Mouse (Mus musculus) cerebellum, adult 18-20 months (tissue): Measurements from ENCODE around the gene Ovol1.

Experiments
- DNase-seq, 2 experiments: peaks; one replicate each; pipeline ENCODE4 v3.0.0; 2021

Ovol1 gene

GRCm38 (mm10) chr19:5516906-5517505 is 43.4 kb downstream of the Ovol1 start:
- no peak for DNase-seq

DNA sequence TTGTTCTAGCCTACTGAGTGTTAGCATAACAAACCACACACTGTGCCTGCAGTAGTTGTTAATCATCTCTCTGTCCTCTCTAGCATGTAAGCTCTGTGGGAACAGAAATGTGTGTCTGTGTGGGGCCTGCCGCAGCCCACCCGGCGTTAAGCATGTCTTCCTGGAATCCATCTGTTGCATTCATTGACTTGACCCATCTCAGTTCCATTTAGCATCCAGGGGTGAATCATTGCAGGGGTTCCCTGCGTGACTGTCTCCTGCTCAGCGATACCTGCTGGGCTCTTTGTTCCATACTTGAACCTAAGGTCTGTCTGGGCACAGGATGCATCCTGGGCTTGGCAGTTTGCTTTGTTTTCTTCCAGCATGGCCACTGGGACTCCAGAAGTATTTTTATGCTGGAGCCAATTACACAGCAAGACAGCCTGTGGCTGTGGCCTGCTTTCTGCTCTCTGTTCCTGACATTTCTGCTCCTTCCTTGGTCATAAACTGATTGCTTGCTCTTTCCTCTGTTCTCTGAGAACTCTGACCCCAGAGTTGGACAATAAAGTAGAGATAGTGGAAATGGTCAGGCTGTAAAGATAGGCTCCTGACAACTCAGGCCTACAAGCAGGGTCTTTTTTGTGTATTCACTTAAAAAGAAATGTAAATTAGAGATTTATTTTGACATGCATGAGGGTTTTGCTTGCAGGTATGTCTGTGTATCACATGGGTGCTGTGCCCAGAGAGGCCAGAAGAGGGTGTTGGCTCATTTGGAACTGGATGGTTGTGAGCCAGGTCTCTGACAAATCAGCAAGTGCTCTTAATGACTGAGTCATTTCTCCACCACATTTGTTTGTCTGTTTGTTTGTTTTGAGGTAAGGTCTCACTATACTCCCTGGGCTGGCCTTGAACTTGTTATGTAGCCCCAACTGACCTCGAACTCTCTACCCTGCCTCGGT is 44.3 kb downstream of the Ovol1 start:
- DNase-seq, result no peak

DNA sequence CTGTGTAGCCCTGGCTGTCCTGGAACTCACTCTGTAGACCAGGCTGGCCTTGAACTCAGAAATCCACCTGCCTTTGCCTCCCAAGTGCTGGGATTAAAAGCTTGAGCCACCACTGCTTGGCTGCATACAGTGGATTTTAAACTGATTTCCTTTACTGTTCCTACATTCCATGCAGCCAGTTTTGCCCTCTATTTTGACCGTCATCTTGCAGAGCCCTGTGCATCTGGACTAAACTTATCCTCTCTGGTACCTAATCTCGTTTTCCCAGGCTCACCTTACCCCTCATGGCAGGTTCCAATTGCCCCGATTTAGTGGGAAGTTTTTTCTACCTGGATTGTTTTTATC is 47.5 kb downstream of the Ovol1 start:
- DNase-seq, result no peak

DNA sequence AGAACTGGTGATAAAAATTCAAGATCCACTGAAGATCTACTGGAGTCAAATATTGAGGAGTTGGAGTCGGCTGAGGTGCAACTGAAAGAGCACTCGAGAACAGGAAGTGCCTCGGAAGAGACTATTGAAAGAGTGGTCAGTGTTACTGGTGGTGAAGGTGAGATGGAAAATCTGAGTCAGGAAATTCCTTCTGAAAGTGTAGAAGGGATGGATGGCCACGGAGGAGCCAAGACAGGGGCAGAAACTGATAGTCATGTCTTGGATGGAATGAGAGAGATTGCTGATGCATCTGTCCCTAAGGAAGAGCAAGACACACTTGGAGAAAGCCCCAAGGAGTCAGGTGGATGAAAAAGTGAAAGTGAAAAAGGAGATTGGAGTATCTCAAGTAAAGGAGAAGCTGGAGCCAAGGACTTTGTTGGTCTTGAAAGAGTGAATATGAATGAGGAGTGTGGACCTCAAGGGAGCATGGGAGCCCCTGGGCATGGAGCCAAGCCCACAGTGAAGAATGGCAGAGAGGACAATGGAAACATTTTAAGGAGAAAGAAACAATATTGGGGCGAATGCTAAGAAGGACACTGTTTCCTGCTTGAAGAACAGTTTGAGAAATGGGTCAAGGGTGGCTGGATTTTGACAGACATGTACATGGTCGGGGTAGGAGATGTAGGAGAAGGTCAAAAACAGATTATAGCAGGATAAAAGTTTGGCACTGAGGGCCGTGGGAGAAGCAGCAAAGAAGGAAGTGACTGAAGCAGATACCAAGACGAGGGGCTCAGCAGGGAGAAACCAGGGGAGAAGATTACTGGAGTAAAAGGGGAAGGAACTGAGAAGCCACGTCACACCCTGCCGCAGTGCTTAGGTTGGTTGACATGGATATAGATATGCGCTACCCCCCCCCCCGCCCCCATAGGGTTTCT is 48.1 kb downstream of the Ovol1 start:
- no peak for DNase-seq

DNA sequence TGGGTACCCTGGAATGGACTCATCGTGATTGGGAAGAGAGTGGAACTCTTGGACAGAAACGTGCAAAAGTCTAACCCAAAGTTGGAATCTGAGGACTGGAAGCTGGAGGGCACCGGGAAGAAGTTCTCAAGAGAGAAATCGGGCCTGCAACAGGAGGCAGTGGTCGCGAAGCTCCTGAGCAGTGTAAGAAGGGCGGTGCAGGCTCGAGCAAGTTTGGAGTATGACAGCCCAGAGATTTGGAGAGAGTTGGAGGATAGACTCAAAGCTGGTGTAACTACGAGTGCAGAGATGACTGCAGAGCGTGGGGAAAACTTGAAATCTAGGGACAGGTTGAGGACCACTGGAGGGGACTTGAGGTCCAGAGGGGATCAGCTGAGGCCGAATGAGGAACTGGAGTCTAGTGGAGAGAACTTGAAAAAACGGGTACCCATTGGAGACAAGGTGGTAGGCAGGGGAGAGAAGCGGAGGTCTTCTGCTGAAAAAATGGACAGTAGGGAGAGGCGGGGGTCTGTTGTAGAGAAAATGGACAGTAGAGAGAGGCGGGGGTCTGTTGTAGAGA is 49.3 kb downstream of the Ovol1 start:
- no peak for DNase-seq

DNA sequence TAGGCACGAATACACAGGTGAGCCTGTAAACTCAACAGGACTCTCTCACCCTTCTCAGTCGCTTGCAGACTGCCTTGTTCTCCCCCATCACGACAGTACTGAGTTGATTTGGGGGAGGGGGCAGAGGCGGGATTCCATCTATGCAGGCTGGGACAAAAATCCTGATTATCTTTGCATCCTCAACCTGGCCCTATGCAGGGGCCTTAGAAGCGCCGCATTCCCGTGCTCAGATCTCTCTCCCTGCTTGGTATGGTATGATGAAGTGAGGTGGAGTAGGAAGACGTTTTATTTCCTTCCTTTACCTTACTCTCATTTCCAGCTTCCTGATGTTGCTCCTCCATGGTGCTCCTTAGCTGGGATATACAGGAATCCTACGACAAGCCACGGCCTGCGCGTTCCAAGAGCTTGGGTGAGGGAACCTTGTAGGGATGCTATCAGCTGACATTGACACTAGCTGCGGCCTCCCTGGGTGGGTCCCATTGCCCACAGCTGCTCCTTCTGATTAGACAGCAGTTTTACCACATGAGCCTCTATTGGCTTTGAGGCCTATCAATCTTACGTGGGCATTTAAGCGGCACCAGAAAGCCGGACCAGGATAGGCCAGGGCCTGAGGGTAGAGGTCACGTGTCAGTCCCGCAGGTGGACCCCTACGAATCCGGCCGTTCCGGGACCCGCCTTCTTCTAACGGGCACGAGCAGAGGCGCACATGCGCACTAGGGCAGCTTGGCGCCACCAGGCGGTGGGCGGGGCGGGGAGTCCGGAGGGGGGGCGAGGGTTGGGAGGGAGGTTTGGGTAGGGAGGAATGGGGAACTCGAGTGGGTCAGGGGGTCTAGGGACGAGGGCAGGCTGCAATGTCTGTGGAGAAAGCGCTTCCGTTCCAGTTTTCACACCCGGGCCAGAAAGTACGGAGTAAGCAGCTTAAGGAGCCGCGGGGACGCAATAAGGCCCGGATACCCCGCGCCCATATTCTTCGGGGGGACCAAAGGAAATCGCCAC is 50.1 kb downstream of the Ovol1 start, which contains the start of gene Snx32:
Gene Snx32, minus strand, starts transcription at position 508 of the 996 bp plus-strand sequence.
- DNase-seq, result peak; percentile 97 to 99

DNA sequence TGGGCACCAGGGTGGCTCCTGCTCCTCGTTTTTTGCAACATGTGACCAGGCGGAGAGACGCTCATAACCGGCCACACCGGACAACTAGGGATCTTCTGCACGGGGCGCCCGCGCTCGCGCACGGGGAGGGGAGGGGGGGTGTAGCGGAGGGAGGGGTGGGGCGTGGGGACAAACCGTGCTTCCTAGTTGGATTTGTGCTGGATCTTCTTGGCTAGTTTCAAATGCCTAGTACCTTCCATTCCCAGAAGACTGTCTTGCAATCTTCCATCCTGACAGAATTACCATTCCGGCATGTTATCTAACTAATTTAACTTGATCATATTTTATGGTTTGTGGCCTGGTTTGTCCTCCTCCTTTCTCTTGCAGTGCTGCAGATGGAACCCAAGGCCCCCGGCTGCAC is 56.8 kb downstream of the Ovol1 start, which contains the start of gene 1700020D05Rik:
Gene 1700020D05Rik, minus strand, starts transcription at position 101 of the 400 bp plus-strand sequence.
- DNase-seq, result no peak

- DNase-seq, result no peak
Measured at GRCm38 (mm10) chr19:5500330-5500875, 60.0 kb downstream of the Ovol1 start.
